Mouse (Mus musculus) limb, embryonic 14.5 days (tissue): Measurements from ENCODE around the gene Palb2. TPM values are rescaled to one million over a fixed set of nuclear protein-coding genes. Genes with fewer than 3 reads are reported as not detected.
A peak's percentile ranks its signal among the peaks of the same experiment; 100 is the strongest.
"Not testable (repeated sequence)": the region's sequence is repeated elsewhere in the genome, so short reads cannot be mapped to it uniquely, and the experiment has no call there.

Source experiments
- ATAC-seq: fragments of 200-750 bp; cut with Nextera tagmentation; 2 replicates; pipeline ENCODE4 v1.8.0; 2017; ENCODE audit warnings: low read depth, moderate number of reproducible peaks, moderate TSS enrichment; ENCODE audit not compliant: low FRiP score
- DNase-seq: peaks from one replicate; pipeline ENCODE4 v3.0.0-alpha.2; 2015; ENCODE audit warnings: low spot score
- H3K27ac ChIP-seq: fragments of 300-500 bp; sonication (generic); replicated peaks from 2 replicates; pipeline ENCODE4 v1.5.1; 2014; ENCODE audit warnings: low read depth, mild to moderate bottlenecking, low read length, moderate library complexity, mixed read lengths
- H3K27me3 ChIP-seq: fragments of 300-500 bp; sonication (generic); 2 replicates; pipeline ENCODE4 v1.6.1; 2014; ENCODE audit warnings: low read length, mixed read lengths; ENCODE audit not compliant: control insufficient read depth, insufficient read depth
- H3K36me3 ChIP-seq: fragments of 300-500 bp; sonication (generic); 2 replicates; pipeline ENCODE4 v1.6.1; 2014; ENCODE audit warnings: mild to moderate bottlenecking, low read length, moderate library complexity, mixed read lengths; ENCODE audit not compliant: control insufficient read depth, insufficient read depth
- H3K4me1 ChIP-seq: fragments of 300-500 bp; sonication (generic); 2 replicates; pipeline ENCODE4 v1.6.1; 2014; ENCODE audit warnings: antibody characterized with exemption, low read length, mixed read lengths; ENCODE audit not compliant: control insufficient read depth, insufficient read depth
- H3K4me2 ChIP-seq: fragments of 300-500 bp; sonication (generic); replicated peaks from 2 replicates; pipeline ENCODE4 v1.6.1; 2014; ENCODE audit warnings: low read depth, mild to moderate bottlenecking, low read length, moderate library complexity; ENCODE audit not compliant: severe bottlenecking
- H3K4me3 ChIP-seq: fragments of 300-500 bp; sonication (generic); replicated peaks from 2 replicates; pipeline ENCODE4 v1.5.1; 2014; ENCODE audit warnings: low read length
- H3K9ac ChIP-seq: fragments of 300-500 bp; sonication (generic); 2 replicates; pipeline ENCODE4 v1.6.1; 2014; ENCODE audit warnings: mild to moderate bottlenecking, low read depth, low read length, moderate library complexity; ENCODE audit not compliant: severe bottlenecking
- H3K9me3 ChIP-seq: fragments of 300-500 bp; sonication (generic); 2 replicates; pipeline ENCODE4 v1.6.1; 2016; ENCODE audit warnings: low read length; ENCODE audit not compliant: control insufficient read depth
- POLR2A ChIP-seq: fragments of 200-500 bp; IDR thresholded peaks from 2 replicates; pipeline ENCODE4 v1.8.0; 2012; ENCODE audit warnings: inconsistent platforms, mild to moderate bottlenecking, moderate library complexity, borderline replicate concordance; ENCODE audit not compliant: insufficient read depth, insufficient read length; ENCODE audit errors: extremely low read depth
- WGBS: fragments of 180-500 bp; shearing (Covaris S2); extraction: QIAGEN DNeasy Blood & Tissue Kit; methylation state at CpG from one replicate; pipeline ENCODE4 v1.1.7; 2014; 5-methylcytosine and 5-hydroxymethylcytosine counted together
- polyA plus RNA-seq, 2 experiments: library from polyadenylated mRNA; depleted of rRNA in 1 of 2; stranded (reverse) in 1 of 2; unstranded in 1 of 2; fragments of >200 nt; fragmentation: Nextera tagmentation in 1 of 2; extraction: Ambion mirVana in 1 of 2; gene quantifications; 2 replicates each; pipeline versions ENCODE4 v1.2.1 to v1.2.3; 2012 to 2014

Gene Palb2
- polyA plus RNA-seq, 2 experiments: 9.1 to 12.6 TPM

GRCm38 (mm10) chr7:122126946-122127345 is 5.8 kb downstream of the Palb2 start:
- Histone ChIP-seq H3K36me3 (peaks cover 30% of the 10 kb centered on the region), H3K9ac (no peak overlapping the region), H3K27ac (no peak overlapping the region), H3K4me1 (no peaks in the 10 kb centered on the region), H3K27me3 (no peaks in the 10 kb centered on the region), H3K4me2 (no peak overlapping the region), H3K9me3 (no peaks in the 10 kb centered on the region), H3K4me3 (no peak overlapping the region)
- DNase-seq (no peak), ATAC-seq (no peak)
- no peak for TF ChIP-seq POLR2A
- 94% methylated on average over 11 of the region's 11 CpGs for WGBS

GRCm38 (mm10) chr7:122125636-122126035 is 7.1 kb downstream of the Palb2 start:
- H3K9ac ChIP-seq: no peak overlapping the region
- no peak for TF ChIP-seq POLR2A
- no peak for DNase-seq

GRCm38 (mm10) chr7:122123518-122123917 is 9.3 kb downstream of the Palb2 start:
- Histone ChIP-seq H3K36me3 (peaks cover 49% of the 10 kb centered on the region), H3K27me3 (no peaks in the 10 kb centered on the region), H3K9me3 (no peaks in the 10 kb centered on the region), H3K4me2 (no peak overlapping the region), H3K4me3 (no peak overlapping the region), H3K27ac (no peak overlapping the region), H3K9ac (no peak overlapping the region), H3K4me1 (no peaks in the 10 kb centered on the region)
- no peak for DNase-seq
- 80% methylated on average over 4 of the region's 4 CpGs for WGBS
- TF ChIP-seq POLR2A: no peak
- no peak for ATAC-seq

More at GRCm38 (mm10) chr7:122125636-122126035, 7.1 kb downstream of the Palb2 start:
- Histone ChIP-seq H3K36me3 (peaks cover 35% of the 10 kb centered on the region), H3K27ac (no peak overlapping the region), H3K4me3 (no peak overlapping the region), H3K27me3 (no peaks in the 10 kb centered on the region), H3K4me2 (no peak overlapping the region), H3K9me3 (no peaks in the 10 kb centered on the region), H3K4me1 (no peaks in the 10 kb centered on the region)
- ATAC-seq: no peak
- 78% methylated on average over 8 of the region's 8 CpGs for WGBS

- H3K9me3 ChIP-seq: no peaks in the 10 kb centered on the region
- no peaks in the 10 kb centered on the region for H3K27me3 ChIP-seq
- no peak for TF ChIP-seq POLR2A
- no peak overlapping the region for H3K4me2 ChIP-seq
- ATAC-seq (no peak), DNase-seq (no peak)
- no peak overlapping the region for H3K27ac ChIP-seq
- 92% methylated on average over 6 of the region's 6 CpGs for WGBS
- H3K36me3 ChIP-seq: peaks cover 16% of the 10 kb centered on the region
- H3K4me3 ChIP-seq: no peak overlapping the region
- no peaks in the 10 kb centered on the region for H3K4me1 ChIP-seq
- H3K9ac ChIP-seq: no peak overlapping the region
Measured at GRCm38 (mm10) chr7:122108206-122108605, 24.6 kb downstream of the Palb2 start.

GRCm38 (mm10) chr7:122101747-122102244 is 31.0 kb downstream of the Palb2 start, which contains the start of gene Ndufab1:
Ndufab1 (minus strand) TSS chr7:122101886.
- Histone ChIP-seq H3K36me3 (peaks cover 18% of the 10 kb centered on the region), H3K4me3 (peak within 1 kb of the TSS; percentile 66), H3K9me3 (no peaks in the 10 kb centered on the region), H3K9ac (peak within 1 kb of the TSS; percentile 85), H3K4me1 (peaks cover 8% of the 10 kb centered on the region), H3K27ac (no peak within 1 kb of the TSS), H3K4me2 (peak within 1 kb of the TSS; percentile 79), H3K27me3 (no peaks in the 10 kb centered on the region)
- peak; percentile 99 for ATAC-seq
- TF ChIP-seq POLR2A: 0 out of 2 replicates have a peak, but pooled peaks have one; percentile 13
- peak; percentile 93 for DNase-seq
- 1% methylated on average over 34 of the region's 43 CpGs for WGBS

GRCm38 (mm10) chr7:122101014-122101746 is 31.6 kb downstream of the Palb2 start:
- H3K27ac ChIP-seq, H3K4me1 ChIP-seq, DNase-seq, H3K27me3 ChIP-seq, H3K9me3 ChIP-seq: not testable (repeated sequence)
- WGBS: 6% methylated on average over 21 of the region's 28 CpGs
- H3K4me2 ChIP-seq: peak overlapping the region; percentile 79
- peak overlapping the region; percentile 85 for H3K9ac ChIP-seq
- peaks cover 19% of the 10 kb centered on the region for H3K36me3 ChIP-seq
- H3K4me3 ChIP-seq: peak overlapping the region; percentile 66
- ATAC-seq: peak; percentile 68
